Mouse (Mus musculus) mature B cell (primary cell): ENCODE results near the gene Tmppe.

Experiments used
- in situ Hi-C: fragments of 300-500 bp; cut with MboI; formaldehyde crosslinking; loops from 2 replicates; pipeline ENCODE4 v1.14.3; 2019

Gene Tmppe

GRCm38 (mm10) chr9:114395258-114395657 lies 5.6 kb upstream of the Tmppe start:
- in situ Hi-C loops: no loop called here

GRCm38 (mm10) chr9:114399680-114400079 lies 1.2 kb upstream of the Tmppe start:
- in situ Hi-C loops: no loop called here

- in situ Hi-C loops: no loop called here
Observed at GRCm38 (mm10) chr9:114400588-114400948, 337 bp upstream of the Tmppe start.

GRCm38 (mm10) chr9:114401685-114402080 lies 778 bp downstream of the Tmppe start:
- in situ Hi-C loops: no loop called here

- in situ Hi-C loops: no loop called here
Observed at GRCm38 (mm10) chr9:114407676-114408075, 6.8 kb downstream of the Tmppe start.

- in situ Hi-C loops: no loop called here
Observed at GRCm38 (mm10) chr9:114410313-114410862, 9.5 kb downstream of the Tmppe start.

GRCm38 (mm10) chr9:114411295-114411694 lies 10.4 kb downstream of the Tmppe start:
- in situ Hi-C loops: no loop called here

- in situ Hi-C loops: no loop called here
Observed at GRCm38 (mm10) chr9:114412406-114412805, 11.5 kb downstream of the Tmppe start.

GRCm38 (mm10) chr9:114413866-114414265 lies 13.0 kb downstream of the Tmppe start:
- in situ Hi-C loops: no loop called here

GRCm38 (mm10) chr9:114415701-114416100 lies 14.8 kb downstream of the Tmppe start:
- in situ Hi-C loops: no loop called here

GRCm38 (mm10) chr9:114416646-114417517 lies 16.0 kb downstream of the Tmppe start:
- in situ Hi-C loops: no loop called here

- in situ Hi-C loops: no loop called here
Observed at GRCm38 (mm10) chr9:114418187-114418586, 17.3 kb downstream of the Tmppe start.

- in situ Hi-C loops: no loop called here
Observed at GRCm38 (mm10) chr9:114420443-114420842, 19.5 kb downstream of the Tmppe start.

GRCm38 (mm10) chr9:114421045-114421444 lies 20.1 kb downstream of the Tmppe start:
- in situ Hi-C loops: no loop called here

- in situ Hi-C loops: no loop called here
Observed at GRCm38 (mm10) chr9:114421797-114422196, 20.9 kb downstream of the Tmppe start.

- in situ Hi-C loops: no loop called here
Observed at GRCm38 (mm10) chr9:114425576-114425975, 24.7 kb downstream of the Tmppe start.

- in situ Hi-C loops: no loop called here
Observed at GRCm38 (mm10) chr9:114426201-114426600, 25.3 kb downstream of the Tmppe start.

GRCm38 (mm10) chr9:114427425-114427824 lies 26.5 kb downstream of the Tmppe start:
- in situ Hi-C loops: no loop called here

GRCm38 (mm10) chr9:114428103-114428834 lies 27.4 kb downstream of the Tmppe start:
- in situ Hi-C loops: no loop called here

GRCm38 (mm10) chr9:114435668-114436067 lies 34.8 kb downstream of the Tmppe start:
- in situ Hi-C loops: no loop called here

- in situ Hi-C loops: no loop called here
Observed at GRCm38 (mm10) chr9:114440548-114440947, 39.6 kb downstream of the Tmppe start.

- in situ Hi-C loops: no loop called here
Observed at GRCm38 (mm10) chr9:114442225-114442624, 41.3 kb downstream of the Tmppe start.

GRCm38 (mm10) chr9:114442893-114443292 lies 42.0 kb downstream of the Tmppe start:
- in situ Hi-C loops: no loop called here
